Mouse (Mus musculus) CH12.LX (cell line): ENCODE results near the gene 2610001J05Rik. TPM values are rescaled to one million over a fixed set of nuclear protein-coding genes. Genes with fewer than 3 reads are reported as not detected.
A peak's percentile ranks its signal among the peaks of the same experiment; 100 is the strongest.

ENCODE experiments used
- DNase-seq: peaks from one replicate; pipeline ENCODE4 v3.0.0-alpha.2; 2013; ENCODE audit errors: extremely low read depth
- H3K27ac ChIP-seq: 2 replicates; pipeline ENCODE4 v1.5.1; 2012; ENCODE audit warnings: low read depth, mild to moderate bottlenecking, control low read depth, moderate library complexity; ENCODE audit not compliant: insufficient read depth
- H3K27me3 ChIP-seq: replicated peaks from 2 replicates; pipeline ENCODE3; 2012; ENCODE audit warnings: inconsistent platforms
- H3K36me3 ChIP-seq, 2 experiments: replicated peaks in 1 of 2; 2 replicates each; pipeline versions ENCODE3 to v1.6.1; 2012; ENCODE audit warnings: inconsistent platforms in 1 of 2, low read length in 1 of 2, mild to moderate bottlenecking in 1 of 2, mixed read lengths in 1 of 2, moderate library complexity in 1 of 2; ENCODE audit not compliant: control insufficient read depth in 1 of 2, insufficient read depth in 1 of 2
- H3K4me1 ChIP-seq, 2 experiments: 2 replicates each; pipeline ENCODE4 v1.6.1; 2012; ENCODE audit warnings: inconsistent platforms in 1 of 2, moderate library complexity in 1 of 2; ENCODE audit not compliant: insufficient read depth in 2 of 2, control insufficient read depth in 1 of 2
- H3K4me2 ChIP-seq: 2 replicates; pipeline ENCODE4 v1.6.1; 2012; ENCODE audit warnings: low read depth, mild to moderate bottlenecking, control low read depth; ENCODE audit not compliant: poor library complexity, insufficient read depth, severe bottlenecking
- H3K4me3 ChIP-seq, 3 experiments: fragments of 150-350 bp in 1 of 3; sonication (generic) in 1 of 3; replicated peaks in 1 of 3; 2 replicates each; pipeline versions ENCODE3 to v1.5.1; 2011 to 2012; ENCODE audit warnings: low read depth in 2 of 3, low read length in 2 of 3, mild to moderate bottlenecking in 2 of 3, moderate library complexity in 2 of 3, control low read depth in 1 of 3, improper control_type of control experiment in 1 of 3, inconsistent platforms in 1 of 3, mixed read lengths in 1 of 3; ENCODE audit not compliant: poor library complexity in 1 of 3
- H3K79me2 ChIP-seq: replicated peaks from 2 replicates; pipeline ENCODE4 v1.6.1; 2012; ENCODE audit warnings: mild to moderate bottlenecking, moderate library complexity; ENCODE audit not compliant: control insufficient read depth, poor library complexity, insufficient read depth, severe bottlenecking; ENCODE audit errors: extremely low read depth
- H3K9ac ChIP-seq: 2 replicates; pipeline ENCODE4 v1.6.1; 2012; ENCODE audit warnings: low read depth, mild to moderate bottlenecking, control low read depth, moderate library complexity; ENCODE audit not compliant: insufficient read depth
- H3K9me3 ChIP-seq: replicated peaks from 2 replicates; pipeline ENCODE3; 2012; ENCODE audit warnings: low read length, inconsistent platforms, mixed read lengths
- BHLHE40 ChIP-seq: IDR thresholded peaks from 2 replicates; pipeline ENCODE4 v1.6.1; 2011; ENCODE audit warnings: mild to moderate bottlenecking, low read depth, low read length, improper control_type of control experiment
- ELF1 ChIP-seq: IDR thresholded peaks from 2 replicates; pipeline ENCODE4 v1.6.1; 2014; ENCODE audit warnings: low read depth, mild to moderate bottlenecking, inconsistent platforms, low read length, improper control_type of control experiment
- ETS1 ChIP-seq: conservative IDR thresholded peaks from 2 replicates; pipeline ENCODE4 v1.6.1; 2012; ENCODE audit warnings: low read depth, mild to moderate bottlenecking, inconsistent platforms, low read length, improper control_type of control experiment, moderate library complexity
- IRF4 ChIP-seq: IDR thresholded peaks from 2 replicates; pipeline ENCODE4 v1.6.1; 2014; ENCODE audit warnings: low read depth, mild to moderate bottlenecking, inconsistent platforms, low read length, improper control_type of control experiment
- JUN ChIP-seq: IDR thresholded peaks from 2 replicates; pipeline ENCODE4 v1.6.1; 2011; ENCODE audit warnings: low read depth, mild to moderate bottlenecking, low read length, improper control_type of control experiment, moderate library complexity; ENCODE audit not compliant: insufficient read depth
- JUND ChIP-seq: conservative IDR thresholded peaks from 2 replicates; pipeline ENCODE4 v1.6.1; 2011; ENCODE audit warnings: low read depth, low read length, improper control_type of control experiment
- MAFK ChIP-seq: IDR thresholded peaks from 2 replicates; pipeline ENCODE4 v1.6.1; 2011; ENCODE audit warnings: low read length, improper control_type of control experiment; ENCODE audit not compliant: insufficient replicate concordance
- MAX ChIP-seq: IDR thresholded peaks from 2 replicates; pipeline ENCODE4 v1.6.1; 2011; ENCODE audit warnings: low read length, improper control_type of control experiment
- MAZ ChIP-seq: IDR thresholded peaks from 2 replicates; pipeline ENCODE4 v1.6.1; 2012; ENCODE audit warnings: low read depth, mild to moderate bottlenecking, inconsistent platforms, low read length, improper control_type of control experiment, moderate library complexity
- MEF2A ChIP-seq: IDR thresholded peaks from 2 replicates; pipeline ENCODE4 v1.6.1; 2014; ENCODE audit warnings: low read depth, mild to moderate bottlenecking, inconsistent platforms, low read length, improper control_type of control experiment, borderline replicate concordance
- NELFE ChIP-seq: IDR thresholded peaks from 2 replicates; pipeline ENCODE4 v1.6.1; 2011; ENCODE audit warnings: low read depth, low read length, improper control_type of control experiment
- RCOR1 ChIP-seq: conservative IDR thresholded peaks from 2 replicates; pipeline ENCODE4 v1.6.1; 2012; ENCODE audit warnings: low read depth, mild to moderate bottlenecking, inconsistent platforms, low read length, improper control_type of control experiment
- TCF12 ChIP-seq: IDR thresholded peaks from 2 replicates; pipeline ENCODE4 v1.6.1; 2014; ENCODE audit warnings: low read depth, mild to moderate bottlenecking, inconsistent platforms, low read length, improper control_type of control experiment
- UBTF ChIP-seq: IDR thresholded peaks from 2 replicates; pipeline ENCODE4 v1.6.1; 2012; ENCODE audit warnings: low read depth, mild to moderate bottlenecking, inconsistent platforms, low read length, improper control_type of control experiment, moderate library complexity
- USF1 ChIP-seq: IDR thresholded peaks from 2 replicates; pipeline ENCODE4 v1.6.1; 2014; ENCODE audit warnings: low read depth, mild to moderate bottlenecking, inconsistent platforms, low read length, improper control_type of control experiment
- ZKSCAN1 ChIP-seq: IDR thresholded peaks from 2 replicates; pipeline ENCODE4 v1.6.1; 2012; ENCODE audit warnings: low read depth, inconsistent platforms, low read length, improper control_type of control experiment, borderline replicate concordance
- ZMIZ1 ChIP-seq: IDR thresholded peaks from 2 replicates; pipeline ENCODE4 v1.6.1; 2012; ENCODE audit warnings: low read depth, mild to moderate bottlenecking, inconsistent platforms, low read length, improper control_type of control experiment
- ZNF384 ChIP-seq: IDR thresholded peaks from 2 replicates; pipeline ENCODE4 v1.6.1; 2012; ENCODE audit warnings: low read depth, low read length, improper control_type of control experiment, inconsistent platforms
- dilution Hi-C: fragments of 300-500 bp; cut with MboI; formaldehyde crosslinking; loops from 2 replicates; pipeline ENCODE4 v1.14.3; 2020; ENCODE audit warnings: low sequenced_read_pairs; ENCODE audit not compliant: extremely low pct_unique_long_range_greater_than_20kb, extremely low pct_ligation_motif_present
- in situ Hi-C: fragments of 300-500 bp; cut with MboI; formaldehyde crosslinking; loops from 3 replicates; pipeline ENCODE4 v1.14.3; 2019; ENCODE audit warnings: low sequenced_read_pairs, low pct_ligation_motif_present, low pct_unique_long_range_greater_than_20kb, mixed read lengths
- polyA plus RNA-seq: library from polyadenylated mRNA; unstranded; fragments of >175 nt; gene quantifications from 2 replicates; pipeline ENCODE4 v1.2.1, GENCODE M21; 2012; ENCODE audit warnings: low read depth; ENCODE audit not compliant: insufficient read length
- total RNA-seq, 2 experiments: library from RNA; depleted of rRNA; stranded (reverse); fragments of 300-350 nt in 1 of 2; fragments of >200 nt in 1 of 2; gene quantifications; 2 replicates each; pipeline ENCODE4 v1.2.3; 2012 to 2014

The 2610001J05Rik gene
- total and polyA plus RNA-seq, 3 experiments: 36.9 to 59.3 (median 42.1) TPM

DNA sequence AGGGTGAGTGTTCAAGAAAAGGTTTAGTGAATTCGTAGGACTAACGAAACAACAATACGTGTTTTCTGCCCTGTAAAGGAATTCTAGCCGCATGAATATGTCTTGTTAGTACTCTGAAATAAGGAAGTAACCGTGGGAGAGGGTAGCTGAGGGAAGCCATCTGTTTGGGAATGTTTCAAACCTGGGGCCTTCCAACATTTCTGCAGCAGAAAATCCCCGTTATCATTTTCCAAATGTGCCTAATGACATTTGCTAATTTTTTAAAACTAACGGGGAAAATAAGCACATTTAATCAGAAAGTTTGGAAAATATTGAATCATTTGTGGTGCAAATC, 274 bp upstream of the 2610001J05Rik start (continued):
- TF ChIP-seq MAZ (no peak), ZKSCAN1 (no peak), RCOR1 (no peak), JUN (no peak), ELF1 (peak; percentile 2; the same call in 1 of the 2 replicates), UBTF (no peak), USF1 (no peak), ETS1 (no peak), MEF2A (no peak), NELFE (no peak)

DNA sequence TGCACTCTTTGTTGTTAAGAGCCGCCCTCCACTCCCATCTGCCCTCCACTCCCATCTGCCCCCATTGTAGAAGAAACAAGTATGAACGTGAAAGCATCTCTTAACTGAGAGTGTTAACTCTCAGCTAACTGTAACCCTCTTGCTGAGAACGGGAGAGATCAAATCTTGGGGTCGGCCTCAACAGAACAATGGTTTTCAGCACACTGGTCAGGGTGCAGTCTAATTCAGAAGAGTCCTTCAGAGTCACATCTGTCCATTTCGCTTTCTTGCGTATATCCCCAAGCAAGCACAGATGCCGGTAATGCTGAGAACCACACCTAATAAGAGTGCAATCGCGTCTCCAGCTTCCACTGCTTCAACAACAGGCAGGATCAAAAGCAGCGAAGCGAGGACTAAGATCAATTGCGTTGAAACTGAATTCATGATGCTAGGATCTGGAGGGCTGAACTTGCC, 1.0 kb downstream of the 2610001J05Rik start:
- no peak for TF ChIP-seq ZNF384
- peak overlapping the region; percentile 100; the same call in 1 of the 2 replicates for H3K9ac ChIP-seq
- peak overlapping the region; percentile 98 for H3K4me2 ChIP-seq
- H3K79me2 ChIP-seq: no peaks in the 10 kb centered on the region; the same call in 1 of the 2 replicates
- H3K36me3 ChIP-seq: peaks cover 3 to 15% of the 10 kb centered on the region in 2 experiments
- no peak overlapping the region for H3K27ac ChIP-seq
- H3K4me3 ChIP-seq: peak overlapping the region; percentile 67 to 94 (median 71)
- H3K9me3 ChIP-seq: no peaks in the 10 kb centered on the region
- dilution Hi-C loops (no loop called here), in situ Hi-C loops (no loop called here)
- H3K4me1 ChIP-seq: peaks cover 0 to 38% of the 10 kb centered on the region in 2 experiments; a peak in 1 of 4 replicates
- DNase-seq: peak; percentile 30
- H3K27me3 ChIP-seq: no peaks in the 10 kb centered on the region

DNA sequence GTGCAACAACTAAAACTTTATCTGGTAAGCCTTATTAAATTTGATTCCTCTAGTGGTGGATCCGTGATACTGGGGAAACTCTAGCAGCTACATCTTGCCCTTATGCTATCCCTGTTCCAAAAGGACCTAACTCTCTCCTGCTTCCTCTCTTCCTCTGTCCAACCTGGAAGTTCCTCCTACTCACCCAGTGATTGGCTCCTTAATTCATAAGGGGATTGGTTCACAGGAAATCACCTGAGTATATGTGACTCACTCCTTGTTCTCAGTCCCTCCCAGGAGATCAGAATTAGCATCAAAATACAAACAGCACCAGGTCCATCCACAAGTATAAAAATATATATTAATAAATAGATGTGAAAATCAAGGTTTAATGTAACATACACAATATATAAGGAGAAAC, 10.7 kb downstream of the 2610001J05Rik start:
- Histone ChIP-seq H3K9ac (no peak overlapping the region), H3K9me3 (no peaks in the 10 kb centered on the region), H3K27me3 (no peaks in the 10 kb centered on the region), H3K4me2 (no peak overlapping the region), H3K4me1 (no peaks in the 10 kb centered on the region), H3K79me2 (no peaks in the 10 kb centered on the region), H3K27ac (no peak overlapping the region), H3K4me3 (no peak overlapping the region), H3K36me3 (no peaks in the 10 kb centered on the region)
- dilution Hi-C loops (no loop called here), in situ Hi-C loops (no loop called here)
- TF ChIP-seq IRF4: no peak
- TF ChIP-seq TCF12: no peak
- no peak for TF ChIP-seq BHLHE40
- no peak for TF ChIP-seq MAFK
- TF ChIP-seq MAX: no peak
- TF ChIP-seq ETS1: no peak
- TF ChIP-seq ZMIZ1: no peak
- no peak for TF ChIP-seq NELFE
- no peak for TF ChIP-seq JUND
- no peak for DNase-seq
